Mouse (Mus musculus) kidney, embryonic 14.5 days (tissue): Measurements from ENCODE around the gene Lrrc49. TPM values are rescaled to one million over a fixed set of nuclear protein-coding genes. Genes with fewer than 3 reads are reported as not detected.

Experiments
- ATAC-seq: fragments of 200-750 bp; cut with Nextera tagmentation; 2 replicates; pipeline ENCODE4 v1.8.0; 2017; ENCODE audit warnings: moderate number of reproducible peaks, mild to moderate bottlenecking, moderate TSS enrichment, moderate library complexity; ENCODE audit not compliant: low FRiP score, low TSS enrichment
- H3K27ac ChIP-seq: fragments of 300-500 bp; sonication (generic); 2 replicates; pipeline ENCODE4 v1.5.1; 2014; ENCODE audit warnings: low read depth, mild to moderate bottlenecking, low read length, moderate library complexity, mixed read lengths
- H3K27me3 ChIP-seq: fragments of 300-500 bp; sonication (generic); 2 replicates; pipeline ENCODE4 v1.6.1; 2014; ENCODE audit warnings: mild to moderate bottlenecking, low read length; ENCODE audit not compliant: control insufficient read depth, insufficient read depth
- H3K36me3 ChIP-seq: fragments of 300-500 bp; sonication (generic); 2 replicates; pipeline ENCODE4 v1.6.1; 2014; ENCODE audit warnings: low read length, mixed read lengths; ENCODE audit not compliant: control insufficient read depth, insufficient read depth
- H3K4me1 ChIP-seq: fragments of 300-500 bp; sonication (generic); 2 replicates; pipeline ENCODE4 v1.6.1; 2014; ENCODE audit warnings: low read length, mixed read lengths; ENCODE audit not compliant: control insufficient read depth, insufficient read depth
- H3K4me2 ChIP-seq: fragments of 300-500 bp; sonication (generic); replicated peaks from 2 replicates; pipeline ENCODE4 v1.6.1; 2014; ENCODE audit warnings: low read depth, mild to moderate bottlenecking, low read length
- H3K4me3 ChIP-seq: fragments of 300-500 bp; sonication (generic); 2 replicates; pipeline ENCODE4 v1.5.1; 2014; ENCODE audit warnings: mild to moderate bottlenecking, low read length
- H3K9ac ChIP-seq: fragments of 300-500 bp; sonication (generic); 2 replicates; pipeline ENCODE4 v1.6.1; 2014; ENCODE audit warnings: low read depth, mild to moderate bottlenecking, low read length, moderate library complexity
- H3K9me3 ChIP-seq: fragments of 300-500 bp; sonication (generic); 2 replicates; pipeline ENCODE4 v1.6.1; 2016; ENCODE audit warnings: low read length; ENCODE audit not compliant: control insufficient read depth
- WGBS: fragments of 180-500 bp; shearing (Covaris S2); extraction: QIAGEN DNeasy Blood & Tissue Kit; methylation state at CpG from one replicate; pipeline ENCODE4 v1.1.7; 2014; 5-methylcytosine and 5-hydroxymethylcytosine counted together
- polyA plus RNA-seq: library from polyadenylated mRNA; unstranded; fragments of >200 nt; fragmentation: Nextera tagmentation; extraction: Ambion mirVana; gene quantifications from 2 replicates; pipeline ENCODE4 v1.2.1, GENCODE M21; 2014

Gene Lrrc49
- polyA plus RNA-seq, 1 experiment from 2014 or later: 20.9 TPM

DNA sequence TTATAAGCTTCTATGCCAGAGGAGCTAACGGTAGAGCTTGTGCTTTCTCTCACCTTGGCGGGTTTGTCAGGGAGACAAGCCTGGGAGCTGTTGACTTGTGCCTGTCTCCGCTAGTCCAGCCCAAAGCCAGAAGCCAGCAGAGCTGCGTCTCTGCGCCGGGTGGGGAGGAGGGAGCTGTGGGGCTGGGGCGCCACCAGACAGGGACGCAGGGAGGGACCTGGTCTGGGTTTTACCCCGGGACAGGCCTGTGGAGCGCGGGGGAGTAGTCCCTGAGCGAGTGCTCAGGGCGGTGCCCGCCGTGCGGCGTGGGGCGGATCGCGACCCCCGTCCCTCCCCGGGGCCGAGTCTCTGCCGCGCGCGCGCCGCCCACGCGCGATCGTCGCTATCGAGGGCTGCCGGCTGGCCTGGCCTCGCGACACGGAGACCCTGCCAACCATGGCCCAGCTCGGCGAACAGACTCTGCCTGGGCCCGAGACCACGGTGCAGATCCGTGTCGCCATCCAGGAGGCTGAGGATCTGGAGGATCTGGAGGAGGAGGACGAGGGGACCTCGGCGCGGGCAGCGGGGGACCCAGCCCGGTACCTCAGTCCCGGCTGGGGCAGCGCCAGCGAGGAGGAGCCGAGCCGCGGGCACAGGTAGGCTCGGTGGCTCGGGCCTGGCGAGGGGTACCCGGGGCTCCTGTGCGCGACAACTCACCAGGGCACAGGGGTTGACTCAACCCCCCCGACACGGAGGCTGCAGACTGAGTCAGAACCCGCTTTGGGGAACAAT is 25.0 kb upstream of the Lrrc49 start, which contains the start of gene Larp6:
Gene Larp6, plus strand, starts transcription at position 219 of the 771 bp plus-strand sequence.
- Histone ChIP-seq H3K4me2 (peak within 1 kb of the TSS; percentile 97), H3K27ac (no peak within 1 kb of the TSS), H3K36me3 (no peaks in the 10 kb centered on the region), H3K9ac (peak within 1 kb of the TSS; percentile 53), H3K9me3 (no peaks in the 10 kb centered on the region), H3K4me1 (peaks cover 6% of the 10 kb centered on the region; the same call in 1 of the 2 replicates), H3K4me3 (peak within 1 kb of the TSS; percentile 59), H3K27me3 (no peaks in the 10 kb centered on the region)
- WGBS: under 1% methylated on average over 59 of the region's 66 CpGs
- peak; percentile 63 for ATAC-seq

DNA sequence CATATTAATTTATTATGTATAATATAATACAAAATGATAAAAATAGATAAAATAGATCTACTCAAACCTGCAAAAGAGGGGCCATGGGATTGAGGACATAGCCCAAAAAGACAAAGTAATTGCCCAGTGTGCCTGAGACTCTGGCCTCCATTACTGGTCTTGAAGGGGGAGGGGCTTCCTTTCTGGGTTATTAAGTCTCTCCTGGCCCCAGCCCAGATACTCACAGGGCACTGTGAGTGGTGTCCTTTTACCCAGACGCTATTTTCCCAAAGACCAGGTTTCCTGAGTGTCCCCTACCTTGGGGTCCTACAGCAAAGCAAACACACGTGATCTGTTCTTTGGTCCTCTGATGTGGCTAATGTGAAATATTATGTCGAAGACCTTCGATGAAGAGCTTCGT is 24.1 kb upstream of the Lrrc49 start:
- Histone ChIP-seq H3K9me3 (no peaks in the 10 kb centered on the region), H3K27ac (no peak overlapping the region), H3K27me3 (no peaks in the 10 kb centered on the region), H3K36me3 (no peaks in the 10 kb centered on the region), H3K4me2 (no peak overlapping the region), H3K9ac (no peak overlapping the region), H3K4me3 (no peak overlapping the region), H3K4me1 (peaks cover 6% of the 10 kb centered on the region; the same call in 1 of the 2 replicates)
- ATAC-seq: no peak
- WGBS: 69% methylated on average over 5 of the region's 5 CpGs

DNA sequence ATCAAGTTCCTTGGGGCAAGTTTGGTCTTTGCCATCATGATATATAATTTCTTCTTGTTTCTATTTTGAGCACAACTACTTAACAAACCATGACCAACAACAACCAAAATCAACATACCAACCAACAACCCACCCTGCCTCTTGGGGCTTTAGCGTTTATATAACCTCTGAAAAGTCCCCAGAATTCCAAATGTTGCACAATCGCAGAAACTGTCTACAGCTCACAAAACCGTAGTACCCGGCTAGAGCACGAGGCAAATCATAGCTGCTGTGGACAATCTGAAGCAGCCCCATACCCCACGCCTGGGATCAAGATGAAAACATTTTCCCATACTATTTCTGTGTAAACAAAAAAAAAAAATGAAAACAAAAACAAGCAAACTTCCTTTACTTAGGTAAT is 21.8 kb upstream of the Lrrc49 start:
- no peak overlapping the region for H3K27ac ChIP-seq
- no peak overlapping the region for H3K4me2 ChIP-seq
- peaks cover 6% of the 10 kb centered on the region; the same call in 1 of the 2 replicates for H3K4me1 ChIP-seq
- H3K9me3 ChIP-seq: no peaks in the 10 kb centered on the region
- no peak overlapping the region for H3K4me3 ChIP-seq
- H3K27me3 ChIP-seq: no peaks in the 10 kb centered on the region
- ATAC-seq: no peak
- H3K36me3 ChIP-seq: no peaks in the 10 kb centered on the region
- 80% methylated on average over 6 of the region's 6 CpGs for WGBS
- H3K9ac ChIP-seq: no peak overlapping the region

DNA sequence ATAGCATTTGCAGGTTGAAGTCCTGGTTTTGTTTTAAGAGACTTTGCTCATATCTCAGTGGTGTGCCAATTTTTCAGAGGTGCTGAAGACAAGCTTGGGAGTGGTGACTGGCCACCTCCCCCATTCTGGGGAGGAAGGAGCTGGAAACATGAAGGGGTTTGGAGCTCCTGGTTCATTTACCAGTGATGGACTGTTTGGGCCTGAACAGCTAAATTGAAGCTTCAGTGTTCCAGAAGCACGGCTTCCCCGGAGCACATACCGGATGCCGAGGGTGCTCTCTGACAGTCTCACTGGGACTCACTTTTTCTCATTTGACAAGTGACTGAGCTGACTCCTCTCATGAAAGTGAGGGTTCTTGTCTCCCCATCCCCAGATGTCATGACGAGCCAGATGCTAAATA is 20.6 kb upstream of the Lrrc49 start:
- Histone ChIP-seq H3K9me3 (no peaks in the 10 kb centered on the region), H3K36me3 (no peaks in the 10 kb centered on the region), H3K9ac (no peak overlapping the region), H3K4me2 (no peak overlapping the region), H3K4me3 (no peak overlapping the region), H3K27me3 (no peaks in the 10 kb centered on the region), H3K27ac (no peak overlapping the region), H3K4me1 (peaks cover 2% of the 10 kb centered on the region; the same call in 1 of the 2 replicates)
- WGBS: 92% methylated on average over 5 of the region's 5 CpGs
- no peak for ATAC-seq

DNA sequence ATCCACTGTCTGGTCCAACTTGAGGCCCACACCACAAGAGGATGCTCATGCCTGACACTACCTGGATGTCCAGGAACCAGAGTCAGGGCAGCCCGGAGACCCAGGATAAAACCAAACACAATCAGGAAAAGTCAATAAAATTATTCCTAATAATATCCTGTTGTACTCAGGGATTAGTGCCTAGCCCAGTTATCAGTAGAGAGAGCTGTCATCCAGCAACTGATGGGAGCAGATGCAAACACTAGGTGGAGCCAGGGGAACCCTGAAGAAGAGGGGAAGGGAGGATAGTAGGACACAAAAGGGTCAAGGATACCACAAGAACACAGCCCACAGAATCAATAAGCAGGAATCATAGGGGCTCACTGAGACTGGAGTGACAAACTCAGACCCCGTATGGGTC is 19.6 kb upstream of the Lrrc49 start:
- no peak overlapping the region for H3K4me3 ChIP-seq
- no peaks in the 10 kb centered on the region for H3K36me3 ChIP-seq
- no peak overlapping the region for H3K27ac ChIP-seq
- no peaks in the 10 kb centered on the region for H3K4me1 ChIP-seq
- no peak for ATAC-seq
- 91% methylated on average over 2 of the region's 2 CpGs for whole genome bisulfite sequencing
- H3K27me3 ChIP-seq: no peaks in the 10 kb centered on the region
- no peak overlapping the region for H3K4me2 ChIP-seq
- H3K9me3 ChIP-seq: no peaks in the 10 kb centered on the region
- no peak overlapping the region for H3K9ac ChIP-seq

DNA sequence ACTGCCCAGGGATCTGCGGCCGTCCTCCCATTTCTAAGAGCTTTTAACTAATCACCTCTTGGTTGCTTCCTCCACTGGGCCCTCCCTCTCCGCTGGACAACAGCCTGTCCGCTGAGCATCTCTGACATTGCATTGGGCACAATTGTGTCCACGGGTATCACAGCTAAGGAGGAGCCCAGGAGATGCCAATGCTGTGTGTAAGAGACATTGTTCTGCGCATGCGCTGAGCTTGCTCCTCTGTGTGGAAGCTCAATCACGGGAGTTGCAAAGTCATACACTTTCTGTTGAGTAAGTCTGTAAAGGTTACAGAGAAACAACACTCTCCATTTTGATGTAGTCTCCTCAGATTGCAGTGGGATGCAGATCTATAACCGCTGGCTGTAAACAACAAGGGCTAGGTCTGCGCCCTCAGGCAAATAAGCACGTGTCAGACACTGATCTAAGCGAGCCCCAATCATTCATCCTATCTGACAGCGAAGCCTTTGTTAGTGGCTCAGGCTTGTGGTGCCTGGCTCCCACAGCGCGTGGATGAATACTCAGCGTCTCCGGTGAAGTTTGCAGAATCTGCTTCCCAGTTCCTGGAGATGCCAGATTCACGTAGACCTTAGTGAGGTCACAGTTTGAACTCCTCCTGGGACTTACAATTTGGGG is 11.7 kb upstream of the Lrrc49 start:
- Histone ChIP-seq H3K36me3 (no peaks in the 10 kb centered on the region), H3K9me3 (no peaks in the 10 kb centered on the region), H3K9ac (no peak overlapping the region), H3K4me2 (no peak overlapping the region), H3K27ac (no peak overlapping the region), H3K27me3 (no peaks in the 10 kb centered on the region), H3K4me1 (no peaks in the 10 kb centered on the region), H3K4me3 (no peak overlapping the region)
- WGBS: 73% methylated on average over 18 of the region's 18 CpGs
- no peak for ATAC-seq

DNA sequence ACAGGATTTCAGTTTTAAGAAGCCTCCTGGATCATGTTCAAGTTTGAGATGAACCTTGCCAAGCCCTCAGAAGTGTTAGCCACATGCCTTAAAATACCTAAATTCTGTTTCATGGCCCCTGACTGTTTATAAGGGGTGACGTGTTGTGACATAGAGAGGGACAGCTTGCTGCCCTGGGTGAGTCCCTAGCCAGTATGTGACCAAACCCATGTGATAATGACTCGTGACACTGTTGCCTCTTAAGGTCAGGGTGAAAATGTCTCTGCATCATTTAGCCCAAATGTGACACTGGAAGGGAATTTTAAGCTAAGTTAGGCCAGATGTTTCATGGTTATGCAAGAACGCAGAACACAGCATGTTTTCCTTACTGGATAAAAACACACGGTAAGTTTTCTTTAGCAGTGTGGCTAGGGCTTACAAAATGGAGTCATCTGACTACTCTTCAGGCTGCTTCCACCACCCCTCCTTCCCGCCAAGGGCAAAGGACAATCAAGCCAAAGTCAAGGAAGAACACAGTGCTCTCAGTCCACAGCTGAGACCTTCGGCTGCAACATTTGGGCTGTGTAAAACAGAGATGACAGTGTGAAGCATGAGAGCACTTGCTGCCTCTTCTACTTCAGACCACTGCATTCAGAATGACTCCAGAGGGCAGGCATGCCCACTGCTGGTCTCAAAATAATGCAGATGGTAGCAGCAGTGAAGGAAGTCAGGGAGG is 8.5 kb upstream of the Lrrc49 start:
- Histone ChIP-seq H3K9ac (no peak overlapping the region), H3K27ac (no peak overlapping the region), H3K27me3 (no peaks in the 10 kb centered on the region), H3K36me3 (no peaks in the 10 kb centered on the region), H3K4me3 (no peak overlapping the region), H3K4me2 (no peak overlapping the region), H3K9me3 (no peaks in the 10 kb centered on the region), H3K4me1 (no peaks in the 10 kb centered on the region)
- WGBS: 57% methylated on average over 6 of the region's 6 CpGs
- no peak for ATAC-seq

DNA sequence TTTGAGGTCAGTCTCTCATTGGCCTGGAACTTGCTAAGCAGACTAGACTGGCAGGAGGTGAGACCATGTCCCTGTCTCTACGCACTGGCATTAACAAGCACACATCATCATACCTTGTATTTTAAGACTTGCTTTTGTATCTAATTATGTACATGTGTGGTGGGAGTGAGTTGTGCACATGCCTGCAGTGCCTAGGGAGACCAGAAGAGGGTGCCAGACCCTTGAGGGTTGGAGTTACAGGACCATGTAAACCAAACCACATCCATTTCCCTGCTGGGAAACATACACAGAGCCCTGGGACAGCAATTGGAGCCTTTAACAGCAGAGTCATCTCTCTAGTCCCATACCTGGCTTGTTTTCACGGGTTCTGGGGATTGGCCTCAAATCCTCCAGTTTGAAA is 6.0 kb upstream of the Lrrc49 start:
- no peak overlapping the region for H3K4me3 ChIP-seq
- ATAC-seq: no peak
- H3K36me3 ChIP-seq: no peaks in the 10 kb centered on the region
- H3K9me3 ChIP-seq: no peaks in the 10 kb centered on the region
- H3K9ac ChIP-seq: no peak overlapping the region
- H3K4me2 ChIP-seq: no peak overlapping the region
- WGBS: 55% methylated on average over 2 of the region's 2 CpGs
- H3K27ac ChIP-seq: no peak overlapping the region
- no peaks in the 10 kb centered on the region for H3K4me1 ChIP-seq
- no peaks in the 10 kb centered on the region for H3K27me3 ChIP-seq

DNA sequence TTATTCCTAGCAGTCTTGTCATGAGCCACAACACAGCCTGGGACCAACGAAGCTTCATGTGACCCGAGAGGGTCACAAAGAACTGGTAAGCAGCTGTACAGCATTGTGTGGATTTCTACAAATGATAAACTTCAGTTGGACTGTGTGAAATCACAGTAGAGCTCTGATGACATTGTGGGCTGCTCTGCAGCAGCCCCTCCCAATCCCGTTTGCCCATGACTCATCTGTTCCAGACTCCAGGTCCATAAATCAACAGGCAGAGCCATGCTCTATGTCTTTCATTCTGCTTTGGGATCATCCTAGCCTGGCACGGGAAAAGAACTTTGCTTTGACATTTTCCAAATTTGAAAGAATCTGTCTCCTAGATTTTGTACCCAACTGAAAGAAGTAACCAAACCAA is 4.7 kb upstream of the Lrrc49 start:
- Histone ChIP-seq H3K4me1 (no peaks in the 10 kb centered on the region), H3K36me3 (no peaks in the 10 kb centered on the region), H3K4me2 (no peak overlapping the region), H3K4me3 (no peak overlapping the region), H3K9me3 (no peaks in the 10 kb centered on the region), H3K27ac (no peak overlapping the region), H3K27me3 (no peaks in the 10 kb centered on the region), H3K9ac (no peak overlapping the region)
- 59% methylated on average over 4 of the region's 4 CpGs for WGBS
- ATAC-seq: no peak
